ENCODE assay signal across 14 mouse cellular contexts in the genomic region with DNA sequence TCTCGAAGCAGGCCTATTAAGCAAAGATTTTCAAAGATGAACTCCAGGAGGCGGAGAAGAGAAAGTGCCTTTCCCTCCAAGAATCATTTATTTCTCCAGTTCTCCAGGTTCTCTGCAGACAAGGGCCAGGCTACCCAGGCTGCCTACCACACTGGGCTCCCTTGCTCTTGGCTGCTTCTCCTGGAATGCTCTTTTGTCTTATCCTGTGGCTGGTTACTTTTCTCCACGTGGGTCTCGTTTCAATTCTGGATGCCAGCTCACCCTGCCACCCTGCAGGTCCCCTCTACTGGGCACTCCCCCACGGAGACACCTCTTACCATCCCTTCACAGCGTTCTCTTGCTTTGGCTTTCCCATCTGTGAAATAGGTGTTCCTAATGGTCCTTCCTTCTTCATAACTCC.
DNase-seq lines count a peak whose midpoint lies in the region; ATAC-seq lines count a peak whose summit lies in the region.
"Had no signal": no experiment of that assay in that cellular context is flagged by ENCODE, and none has a peak within 500 bp of the region (broad histone marks: within the 10 kb centered on the region; RNA-seq: fewer than 3 reads in every experiment).

No protein-coding gene starts in this region.

- peak overlapping the region; percentile 78 for H3K27ac ChIP-seq in embryonic facial prominence, embryonic 13.5 days
- H3K27ac ChIP-seq in heart, embryonic 16.5 days (ENCODE audit: low read length), result peak overlapping the region; percentile 65
- peak overlapping the region; percentile 53 for H3K27ac ChIP-seq in midbrain, embryonic 15.5 days
- H3K27ac ChIP-seq: intestine, embryonic 15.5 days; liver, embryonic 15.5 days; macrophage had no signal

- intact Hi-C loops in heart, postnatal 25 days (cut with DNase I), result loop anchor here (2.0 kb wide), 1 partner anchor 24 kb away; no protein-coding TSS in a partner anchor

- no peaks in the 10 kb centered on the region for H3K9me3 ChIP-seq in embryonic facial prominence, embryonic 13.5 days
- H3K9me3 ChIP-seq in heart, embryonic 16.5 days (replicated peaks; ENCODE audit: control insufficient read depth, low read length), result 0 out of 2 replicates have a peak, but pooled peaks cover 3% of the 10 kb centered on the region
- H3K9me3 ChIP-seq in midbrain, embryonic 15.5 days, result no peaks in the 10 kb centered on the region
- H3K9me3 ChIP-seq: intestine, embryonic 15.5 days; liver, embryonic 15.5 days had no signal

- 40% methylated on average over 6 of the region's 6 CpGs for WGBS in embryonic facial prominence, embryonic 13.5 days
- WGBS in heart, embryonic 16.5 days, result 63% methylated on average over 6 of the region's 6 CpGs
- WGBS in midbrain, embryonic 15.5 days, result 39% methylated on average over 6 of the region's 6 CpGs

- DNase-seq in heart, adult 9 months (ENCODE audit: low spot score in 2 of 2), result peak; percentile 26 to 29
- DNase-seq in heart, postnatal 25 days (ENCODE audit: low spot score), result no peak
- DNase-seq in right cerebral cortex, postnatal 4 days, result no peak
- no peak for DNase-seq in kidney, adult 11 months
- DNase-seq: cerebellum, postnatal 25 days; gastrocnemius, postnatal 14 days; retina, postnatal 1 day had no signal

- no peaks in the 10 kb centered on the region for H3K27me3 ChIP-seq in embryonic facial prominence, embryonic 13.5 days
- no peaks in the 10 kb centered on the region for H3K27me3 ChIP-seq in heart, embryonic 16.5 days (ENCODE audit: control insufficient read depth, insufficient read depth, low read length)
- no peaks in the 10 kb centered on the region for H3K27me3 ChIP-seq in midbrain, embryonic 15.5 days (replicated peaks)
- H3K27me3 ChIP-seq: intestine, embryonic 15.5 days had no signal

- peaks cover 21% of the 10 kb centered on the region for H3K4me1 ChIP-seq in embryonic facial prominence, embryonic 13.5 days
- peaks cover 28% of the 10 kb centered on the region for H3K4me1 ChIP-seq in heart, embryonic 16.5 days (ENCODE audit: control insufficient read depth, insufficient read depth, low read length)
- peaks cover 11% of the 10 kb centered on the region for H3K4me1 ChIP-seq in midbrain, embryonic 15.5 days
- H3K4me1 ChIP-seq: intestine, embryonic 15.5 days; liver, embryonic 15.5 days had no signal

- H3K9ac ChIP-seq in embryonic facial prominence, embryonic 13.5 days, result peak overlapping the region; percentile 49; the same call in 1 of the 2 replicates
- H3K9ac ChIP-seq in heart, embryonic 16.5 days (ENCODE audit: low read length), result peak overlapping the region; percentile 48
- no peak overlapping the region for H3K9ac ChIP-seq in midbrain, embryonic 15.5 days
- H3K9ac ChIP-seq: intestine, embryonic 15.5 days; liver, embryonic 15.5 days had no signal

- no peak overlapping the region for H3K4me2 ChIP-seq in embryonic facial prominence, embryonic 13.5 days
- no peak overlapping the region for H3K4me2 ChIP-seq in heart, embryonic 16.5 days (ENCODE audit: low read depth, low read length)
- H3K4me2 ChIP-seq in midbrain, embryonic 15.5 days, result no peak overlapping the region
- H3K4me2 ChIP-seq: intestine, embryonic 15.5 days; liver, embryonic 15.5 days had no signal

- no peaks in the 10 kb centered on the region for H3K36me3 ChIP-seq in embryonic facial prominence, embryonic 13.5 days
- no peaks in the 10 kb centered on the region for H3K36me3 ChIP-seq in heart, embryonic 16.5 days (ENCODE audit: control insufficient read depth, insufficient read depth)
- no peaks in the 10 kb centered on the region for H3K36me3 ChIP-seq in midbrain, embryonic 15.5 days (replicated peaks)
- H3K36me3 ChIP-seq: intestine, embryonic 15.5 days; liver, embryonic 15.5 days had no signal

- H3K4me3 ChIP-seq in embryonic facial prominence, embryonic 13.5 days, result no peak overlapping the region
- H3K4me3 ChIP-seq in heart, embryonic 16.5 days (ENCODE audit: low read length), result no peak overlapping the region
- no peak overlapping the region for H3K4me3 ChIP-seq in midbrain, embryonic 15.5 days
- H3K4me3 ChIP-seq: erythroblast, embryonic 14.5 days; intestine, embryonic 15.5 days; liver, embryonic 15.5 days had no signal

- no peak for ATAC-seq in embryonic facial prominence, embryonic 13.5 days (ENCODE audit: insufficient number of reproducible peaks, insufficient read depth, low FRiP score, low TSS enrichment, low read depth)
- no peak for ATAC-seq in heart, embryonic 16.5 days (replicated peaks; ENCODE audit: extremely low read depth, insufficient read depth, low FRiP score)
- ATAC-seq in midbrain, embryonic 15.5 days (replicated peaks), result no peak; the same call in 1 of the 2 replicates
- ATAC-seq: intestine, embryonic 15.5 days had no signal

Comparison
In these comparisons a context has a peak if more than half of its experiments do, and no peak if none do; other contexts are left out.
1. DNase-seq: peak in heart, adult 9 months (2 of 2); none in heart, postnatal 25 days (single experiment), right cerebral cortex, postnatal 4 days (single experiment) and kidney, adult 11 months (single experiment).
2. Peak in every context shown above with its lines, with median percentiles within 50 percentile points of each other: H3K27ac ChIP-seq.